Mouse (Mus musculus) hindbrain, embryonic 15.5 days (tissue): ENCODE data around the gene Cdkl4. TPM values are rescaled to one million over a fixed set of nuclear protein-coding genes. Genes with fewer than 3 reads are reported as not detected.
"Not testable (repeated sequence)": the region's sequence is repeated elsewhere in the genome, so short reads cannot be mapped to it uniquely, and the experiment has no call there.

Source experiments
- ATAC-seq: fragments of 200-750 bp; cut with Nextera tagmentation; 2 replicates; pipeline ENCODE4 v1.8.0; 2017; ENCODE audit warnings: low read depth, moderate number of reproducible peaks, moderate TSS enrichment; ENCODE audit not compliant: low FRiP score
- H3K27ac ChIP-seq: fragments of 300-500 bp; sonication (generic); replicated peaks from 2 replicates; pipeline ENCODE4 v1.5.1; 2015; ENCODE audit warnings: mild to moderate bottlenecking, inconsistent platforms
- H3K27me3 ChIP-seq: fragments of 300-500 bp; sonication (generic); 2 replicates; pipeline ENCODE4 v1.6.1; 2015; ENCODE audit warnings: control low read depth, inconsistent platforms
- H3K36me3 ChIP-seq: fragments of 300-500 bp; sonication (generic); 2 replicates; pipeline ENCODE4 v1.6.1; 2015; ENCODE audit warnings: control low read depth, inconsistent platforms
- H3K4me1 ChIP-seq: fragments of 300-500 bp; sonication (generic); replicated peaks from 2 replicates; pipeline ENCODE4 v1.6.1; 2015; ENCODE audit warnings: control low read depth, inconsistent platforms
- H3K4me2 ChIP-seq: fragments of 300-500 bp; sonication (generic); 2 replicates; pipeline ENCODE4 v1.6.1; 2015; ENCODE audit warnings: moderate library complexity, mild to moderate bottlenecking, inconsistent platforms
- H3K4me3 ChIP-seq: fragments of 300-500 bp; sonication (generic); 2 replicates; pipeline ENCODE4 v1.5.1; 2015; ENCODE audit warnings: mild to moderate bottlenecking, inconsistent platforms
- H3K9ac ChIP-seq: fragments of 300-500 bp; sonication (generic); 2 replicates; pipeline ENCODE4 v1.6.1; 2015; ENCODE audit warnings: inconsistent platforms
- H3K9me3 ChIP-seq: fragments of 300-500 bp; sonication (generic); 2 replicates; pipeline ENCODE4 v1.6.1; 2016; ENCODE audit warnings: control low read depth, inconsistent platforms
- WGBS: fragments of 180-500 bp; shearing (Covaris S2); methylation state at CpG from one replicate; pipeline ENCODE4 v1.1.7; 2015; 5-methylcytosine and 5-hydroxymethylcytosine counted together
- polyA plus RNA-seq: library from polyadenylated mRNA; unstranded; fragments of >200 nt; fragmentation: Nextera tagmentation; extraction: Ambion mirVana; gene quantifications from 2 replicates; pipeline ENCODE4 v1.2.1, GENCODE M21; 2015

The Cdkl4 gene
- polyA plus RNA-seq, 1 experiment from 2014 or later: 5.6 TPM

DNA sequence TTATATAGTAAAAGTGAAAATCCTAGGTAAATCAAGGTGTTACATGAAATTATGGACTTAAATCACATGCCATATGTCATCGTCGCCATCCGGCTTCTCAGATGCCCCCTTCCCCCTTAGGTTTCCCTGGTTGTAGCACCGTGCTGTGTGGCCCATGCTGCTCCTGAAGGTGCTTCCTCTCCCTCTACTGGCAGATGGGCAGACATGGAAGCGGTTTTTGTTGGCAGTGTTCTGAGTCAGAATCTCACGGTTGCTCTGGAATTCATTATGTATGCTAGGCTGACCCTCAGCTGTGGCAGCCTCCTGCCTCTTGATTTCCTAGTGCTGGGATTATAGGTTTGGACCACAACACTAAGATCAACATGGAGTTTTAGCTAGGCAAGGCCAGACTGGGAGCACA lies 40.5 kb downstream of the Cdkl4 start:
- no peaks in the 10 kb centered on the region for H3K9me3 ChIP-seq
- no peaks in the 10 kb centered on the region for H3K4me1 ChIP-seq
- 54% methylated on average over 6 of the region's 6 CpGs for WGBS
- H3K4me2 ChIP-seq: no peak overlapping the region
- no peak overlapping the region for H3K27ac ChIP-seq
- no peaks in the 10 kb centered on the region for H3K36me3 ChIP-seq
- no peaks in the 10 kb centered on the region for H3K27me3 ChIP-seq
- H3K4me3 ChIP-seq: no peak overlapping the region
- H3K9ac ChIP-seq: no peak overlapping the region
- ATAC-seq: no peak

DNA sequence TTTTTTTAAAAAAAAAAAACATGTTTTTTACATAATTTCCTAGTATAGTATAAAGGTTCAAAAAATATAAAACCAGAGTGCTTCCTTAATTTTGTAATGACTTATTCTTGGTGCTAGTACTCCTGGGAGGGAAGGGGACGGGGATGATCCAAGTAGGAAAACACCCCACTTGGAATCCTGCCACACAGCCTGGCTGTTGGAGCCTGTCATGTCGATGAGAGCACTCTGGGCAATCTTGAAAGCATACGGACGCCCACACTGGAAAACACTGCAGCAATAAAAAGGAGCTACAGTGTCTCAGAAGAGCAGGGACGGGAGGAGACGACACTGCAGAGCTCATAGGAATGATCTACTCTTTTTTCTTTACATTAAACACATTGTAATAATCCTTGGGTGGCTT lies 42.0 kb downstream of the Cdkl4 start:
- H3K9ac ChIP-seq: no peak overlapping the region

DNA sequence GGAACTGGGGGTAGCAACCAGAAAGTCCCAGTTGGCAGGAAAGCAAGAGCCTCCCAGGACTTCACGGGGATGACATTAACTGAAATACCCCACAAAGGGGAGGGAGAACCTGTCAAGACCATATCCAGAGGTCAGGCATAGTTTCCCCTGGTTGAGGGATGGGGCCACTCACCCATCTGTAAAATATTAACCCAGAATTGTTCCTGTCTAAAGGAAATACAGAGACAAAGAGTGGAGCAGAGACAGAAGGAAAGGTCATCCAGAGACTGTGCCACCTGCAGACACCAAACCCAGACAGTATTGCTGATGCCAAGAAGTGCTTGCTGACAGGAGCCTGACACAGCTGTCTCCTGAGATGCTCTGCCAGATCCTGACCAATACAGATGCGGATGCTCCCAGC lies 46.3 kb downstream of the Cdkl4 start:
- H3K36me3 ChIP-seq, H3K4me2 ChIP-seq, H3K4me1 ChIP-seq, H3K4me3 ChIP-seq, H3K27me3 ChIP-seq, ATAC-seq, H3K9me3 ChIP-seq, H3K27ac ChIP-seq, H3K9ac ChIP-seq: not testable (repeated sequence)
- WGBS: 57% methylated on average over 2 of the region's 2 CpGs

More for the DNA sequence above, 42.0 kb downstream of the Cdkl4 start:
- Histone ChIP-seq H3K27ac (no peak overlapping the region), H3K27me3 (no peaks in the 10 kb centered on the region), H3K4me2 (no peak overlapping the region), H3K4me3 (no peak overlapping the region), H3K4me1 (no peaks in the 10 kb centered on the region), H3K9me3 (no peaks in the 10 kb centered on the region), H3K36me3 (no peaks in the 10 kb centered on the region)
- ATAC-seq: no peak
- 67% methylated on average over 6 of the region's 6 CpGs for WGBS

DNA sequence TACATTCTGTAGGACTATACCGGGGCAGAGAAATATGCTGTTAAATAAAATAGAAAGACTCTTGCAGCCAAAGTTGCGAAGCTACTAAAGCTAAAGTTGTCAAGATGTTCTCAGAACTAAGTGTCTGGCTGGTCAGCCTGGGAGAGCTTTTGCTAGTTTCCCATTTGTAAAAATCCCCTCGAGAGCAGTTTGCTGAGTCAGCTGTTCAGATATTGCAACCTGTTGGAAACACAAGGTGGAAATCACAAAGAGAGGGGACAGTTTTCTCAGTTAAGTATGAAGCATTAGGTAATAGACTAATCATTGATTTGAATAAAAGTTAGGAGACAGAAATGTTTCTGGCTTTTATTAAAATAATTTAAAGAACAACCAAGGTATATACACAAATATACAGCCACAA lies 54.4 kb downstream of the Cdkl4 start:
- Histone ChIP-seq H3K27ac (no peak overlapping the region), H3K36me3 (no peaks in the 10 kb centered on the region), H3K9ac (no peak overlapping the region), H3K9me3 (no peaks in the 10 kb centered on the region), H3K4me2 (no peak overlapping the region), H3K4me3 (no peak overlapping the region), H3K4me1 (no peaks in the 10 kb centered on the region), H3K27me3 (no peaks in the 10 kb centered on the region)
- 86% methylated on average over 3 of the region's 3 CpGs for WGBS
- no peak for ATAC-seq

DNA sequence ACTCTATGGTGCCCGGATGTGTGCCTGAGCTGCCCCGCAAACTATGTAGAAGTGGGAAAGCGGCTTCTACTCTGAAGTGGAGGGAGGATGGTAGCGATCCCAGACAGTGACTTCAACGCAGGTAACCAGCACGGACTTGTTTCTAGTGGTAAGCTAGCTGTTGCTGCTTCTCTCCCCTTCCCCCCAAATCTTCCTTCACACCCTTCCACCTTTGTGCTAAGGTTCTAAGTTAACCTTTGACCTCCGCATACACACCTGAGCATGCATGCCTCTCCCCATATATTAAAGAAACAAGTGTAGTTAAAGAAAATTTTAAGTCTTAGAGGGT lies 55.4 kb downstream of the Cdkl4 start:
- Histone ChIP-seq H3K4me2 (no peak overlapping the region), H3K9ac (no peak overlapping the region), H3K4me1 (no peaks in the 10 kb centered on the region), H3K36me3 (no peaks in the 10 kb centered on the region), H3K27me3 (no peaks in the 10 kb centered on the region), H3K4me3 (no peak overlapping the region), H3K9me3 (no peaks in the 10 kb centered on the region), H3K27ac (no peak overlapping the region)
- ATAC-seq: no peak
- 78% methylated on average over 7 of the region's 7 CpGs for WGBS

DNA sequence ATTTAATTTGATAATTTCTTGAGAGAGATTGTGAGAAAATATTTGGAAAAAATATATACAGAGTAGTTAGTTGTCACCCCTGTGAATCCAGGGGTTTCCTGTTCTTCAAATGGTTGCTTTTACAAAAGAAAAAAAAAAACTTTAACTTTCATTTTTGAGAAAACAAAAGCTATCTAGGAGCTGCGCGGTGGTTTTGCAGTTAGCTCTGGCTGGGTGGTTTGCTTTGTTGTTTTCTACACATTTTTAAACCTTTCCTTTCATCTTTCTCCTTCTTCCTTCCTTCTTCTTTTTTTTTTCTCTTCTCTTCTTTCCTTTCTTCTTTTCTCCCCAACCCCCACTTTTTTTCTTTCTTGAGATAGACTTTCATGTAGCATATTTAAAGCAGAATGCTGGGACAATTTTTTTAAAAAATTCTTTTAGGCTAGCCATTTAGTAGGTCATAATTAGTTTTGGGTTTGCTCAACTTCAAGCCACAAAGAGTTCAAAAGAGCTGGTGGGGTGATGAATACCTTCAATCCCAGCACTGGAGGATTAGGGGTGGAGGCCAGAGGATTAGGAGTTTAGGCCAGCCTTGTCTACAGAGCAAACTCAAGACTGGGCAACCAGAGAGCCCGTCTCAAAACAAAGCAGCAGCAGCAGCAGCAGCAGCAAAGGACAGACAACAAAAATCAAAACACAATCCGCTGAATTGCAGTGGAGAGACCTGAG lies 55.9 kb downstream of the Cdkl4 start:
- Histone ChIP-seq H3K9ac (no peak overlapping the region), H3K36me3 (no peaks in the 10 kb centered on the region), H3K4me2 (no peak overlapping the region), H3K4me1 (no peaks in the 10 kb centered on the region), H3K27ac (no peak overlapping the region), H3K4me3 (no peak overlapping the region), H3K9me3 (no peaks in the 10 kb centered on the region), H3K27me3 (no peaks in the 10 kb centered on the region)
- WGBS: 61% methylated on average over 4 of the region's 4 CpGs
- no peak for ATAC-seq

DNA sequence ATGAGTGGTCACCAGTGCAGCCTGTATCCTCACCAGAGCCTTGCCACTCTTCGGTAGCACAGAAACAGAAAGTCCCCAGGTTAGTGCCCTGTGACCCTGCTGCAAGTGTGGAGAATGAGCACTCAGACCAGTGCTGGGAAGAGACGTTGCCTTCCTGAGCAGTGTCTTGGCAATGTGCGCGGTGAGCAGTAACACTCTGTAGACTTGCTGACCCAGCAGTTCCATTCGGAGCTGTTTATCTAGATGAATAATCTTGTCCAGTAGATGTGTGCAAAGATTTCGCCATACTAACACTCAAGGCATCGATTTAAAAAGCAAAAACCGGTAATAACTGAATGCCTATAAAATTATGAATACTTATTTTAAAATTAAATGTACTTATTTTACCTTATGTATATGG lies 57.1 kb downstream of the Cdkl4 start:
- no peak overlapping the region for H3K4me3 ChIP-seq
- H3K36me3 ChIP-seq: no peaks in the 10 kb centered on the region
- H3K4me1 ChIP-seq: no peaks in the 10 kb centered on the region
- no peaks in the 10 kb centered on the region for H3K27me3 ChIP-seq
- no peak for ATAC-seq
- no peak overlapping the region for H3K9ac ChIP-seq
- H3K27ac ChIP-seq: no peak overlapping the region
- WGBS: 81% methylated on average over 8 of the region's 8 CpGs
- H3K9me3 ChIP-seq: no peaks in the 10 kb centered on the region
- H3K4me2 ChIP-seq: no peak overlapping the region

DNA sequence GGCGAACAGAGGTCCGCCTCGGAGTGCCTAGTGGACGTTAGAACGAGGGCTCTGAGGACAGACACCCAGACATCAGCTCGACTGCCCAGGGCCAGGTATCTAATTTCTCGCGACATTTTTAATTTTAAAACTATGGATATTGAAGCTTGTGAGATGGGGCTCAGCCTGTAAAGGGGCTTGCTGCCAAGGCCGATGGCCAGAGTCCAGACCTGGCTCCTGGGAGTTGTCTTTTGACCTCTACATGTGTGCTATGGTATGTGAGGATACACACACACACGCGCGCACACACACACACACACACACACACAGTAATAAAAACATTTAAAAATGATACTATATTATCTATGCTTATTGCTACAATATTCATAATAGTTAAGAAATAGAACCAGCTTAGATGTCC lies 58.8 kb downstream of the Cdkl4 start:
- ATAC-seq: no peak
- Histone ChIP-seq H3K4me3 (no peak overlapping the region), H3K9ac (no peak overlapping the region), H3K9me3 (no peaks in the 10 kb centered on the region), H3K4me2 (no peak overlapping the region), H3K27ac (no peak overlapping the region), H3K36me3 (no peaks in the 10 kb centered on the region), H3K4me1 (no peaks in the 10 kb centered on the region), H3K27me3 (no peaks in the 10 kb centered on the region)
- WGBS: 94% methylated on average over 12 of the region's 12 CpGs

DNA sequence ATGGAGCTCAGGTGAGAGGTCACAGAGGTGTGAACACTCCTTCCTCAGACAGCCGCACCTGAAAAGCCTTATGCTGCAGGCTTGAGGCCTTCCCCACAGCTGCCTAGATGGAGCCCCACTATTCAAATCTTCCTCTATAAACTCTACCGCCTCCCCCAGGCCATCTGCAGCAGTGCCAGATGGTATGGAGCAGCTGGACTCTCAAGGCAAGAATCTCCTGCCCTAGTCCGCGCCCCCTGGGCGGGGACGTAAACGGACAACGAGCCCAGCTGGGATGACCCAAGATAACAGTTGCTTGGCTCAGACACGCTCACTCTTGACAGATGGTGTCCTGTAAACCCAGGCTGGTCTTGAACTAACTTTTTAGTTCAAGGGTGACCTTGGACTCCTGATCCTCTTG lies 60.4 kb downstream of the Cdkl4 start:
- Histone ChIP-seq H3K4me1 (no peaks in the 10 kb centered on the region), H3K9ac (no peak overlapping the region), H3K4me2 (no peak overlapping the region), H3K4me3 (no peak overlapping the region), H3K36me3 (no peaks in the 10 kb centered on the region), H3K27me3 (no peaks in the 10 kb centered on the region), H3K9me3 (no peaks in the 10 kb centered on the region), H3K27ac (no peak overlapping the region)
- no peak for ATAC-seq
- WGBS: 70% methylated on average over 9 of the region's 9 CpGs

DNA sequence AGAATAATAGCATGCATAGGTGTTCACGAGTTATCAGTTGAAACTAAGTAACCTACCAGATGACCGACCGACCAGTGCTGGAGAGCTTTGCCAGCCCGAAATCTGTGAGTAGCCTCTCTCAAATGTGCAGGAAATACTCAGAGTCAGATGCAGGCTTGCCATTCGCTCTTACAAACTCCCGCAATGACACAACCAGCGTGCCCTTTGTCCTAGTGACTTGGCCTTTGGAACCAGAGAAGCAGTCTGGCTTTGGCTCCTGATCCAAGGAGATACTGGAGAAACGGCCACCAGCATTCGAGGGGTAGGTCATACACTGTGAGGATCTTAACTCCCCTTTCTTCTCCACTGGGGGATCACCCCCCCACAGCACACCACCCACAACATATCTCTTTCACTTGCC lies 61.7 kb downstream of the Cdkl4 start:
- ATAC-seq: no peak
- no peaks in the 10 kb centered on the region for H3K27me3 ChIP-seq
- H3K4me2 ChIP-seq: no peak overlapping the region
- no peak overlapping the region for H3K4me3 ChIP-seq
- H3K27ac ChIP-seq: no peak overlapping the region
- H3K9me3 ChIP-seq: no peaks in the 10 kb centered on the region
- H3K4me1 ChIP-seq: no peaks in the 10 kb centered on the region
- WGBS: 88% methylated on average over 9 of the region's 9 CpGs
- H3K9ac ChIP-seq: no peak overlapping the region
- no peaks in the 10 kb centered on the region for H3K36me3 ChIP-seq

DNA sequence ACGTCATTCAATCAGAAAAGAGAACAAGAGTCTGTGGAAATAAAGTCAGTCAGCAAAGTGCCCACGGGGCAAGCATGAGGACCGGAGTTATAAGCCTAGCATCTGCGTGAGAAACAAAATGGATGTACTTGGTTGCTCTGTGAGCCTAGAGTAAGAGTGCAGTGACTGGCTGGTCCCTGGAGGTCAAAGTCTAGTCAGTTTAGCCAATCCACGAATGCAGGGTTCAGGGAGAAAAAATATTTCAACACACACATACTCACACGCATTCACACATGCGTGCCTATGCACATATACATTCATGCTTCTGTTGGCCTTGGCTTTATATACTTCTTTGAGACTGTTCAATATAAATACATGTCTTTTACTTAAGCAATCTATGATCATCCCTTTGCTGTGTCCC lies 62.1 kb downstream of the Cdkl4 start:
- Histone ChIP-seq H3K36me3 (no peaks in the 10 kb centered on the region), H3K4me2 (no peak overlapping the region), H3K9me3 (no peaks in the 10 kb centered on the region), H3K4me1 (no peaks in the 10 kb centered on the region), H3K27ac (no peak overlapping the region), H3K27me3 (no peaks in the 10 kb centered on the region), H3K4me3 (no peak overlapping the region), H3K9ac (no peak overlapping the region)
- no peak for ATAC-seq
- 94% methylated on average over 7 of the region's 7 CpGs for WGBS

DNA sequence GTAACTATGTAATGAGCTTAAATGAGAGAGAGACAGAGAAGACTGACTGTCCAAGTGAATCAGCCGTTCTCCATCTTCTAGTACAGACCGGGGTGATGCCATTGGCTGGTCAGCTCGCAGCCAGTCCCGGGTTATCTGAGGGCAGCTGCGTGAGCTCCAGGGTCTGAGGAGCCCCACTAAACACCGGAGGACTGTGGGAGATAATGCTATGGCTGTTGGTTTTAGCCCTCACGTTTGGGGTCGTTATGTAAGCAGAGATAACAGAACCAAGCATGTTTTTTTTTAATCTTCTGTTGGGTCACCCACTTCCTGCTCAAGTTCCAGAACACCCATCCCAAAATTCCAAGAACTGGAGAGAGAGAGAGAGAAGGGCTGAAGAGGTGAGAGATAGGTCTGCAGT lies 63.8 kb downstream of the Cdkl4 start:
- ATAC-seq: no peak
- Histone ChIP-seq H3K27ac (no peak overlapping the region), H3K36me3 (no peaks in the 10 kb centered on the region), H3K4me2 (no peak overlapping the region), H3K9ac (no peak overlapping the region), H3K4me3 (no peak overlapping the region), H3K4me1 (no peaks in the 10 kb centered on the region), H3K9me3 (no peaks in the 10 kb centered on the region), H3K27me3 (no peaks in the 10 kb centered on the region)
- WGBS: 88% methylated on average over 8 of the region's 8 CpGs

DNA sequence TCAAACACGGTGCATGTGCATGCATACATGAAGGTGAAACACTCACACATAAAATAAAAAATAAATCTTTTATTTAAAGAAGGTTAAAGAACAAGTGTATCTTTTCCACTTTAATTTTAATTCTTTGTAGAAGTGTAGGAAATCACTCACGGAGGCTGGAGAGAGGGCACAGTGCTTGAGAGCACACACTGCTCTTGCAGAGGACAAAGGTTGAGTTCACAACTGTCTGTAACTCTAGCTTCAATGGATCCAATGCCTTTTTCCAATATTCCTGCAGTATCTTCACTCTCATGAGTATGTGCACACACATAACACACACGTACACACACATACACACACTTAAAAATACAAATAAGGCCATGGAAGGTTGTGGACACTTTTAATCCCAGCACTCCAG lies 67.2 kb downstream of the Cdkl4 start:
- H3K9me3 ChIP-seq: no peaks in the 10 kb centered on the region
- H3K27ac ChIP-seq: no peak overlapping the region
- H3K4me2 ChIP-seq: no peak overlapping the region
- WGBS: 79% methylated on average over 3 of the region's 3 CpGs
- no peak for ATAC-seq
- H3K4me1 ChIP-seq: no peaks in the 10 kb centered on the region
- no peak overlapping the region for H3K4me3 ChIP-seq
- H3K9ac ChIP-seq: no peak overlapping the region
- H3K36me3 ChIP-seq: no peaks in the 10 kb centered on the region
- no peaks in the 10 kb centered on the region for H3K27me3 ChIP-seq
